Mouse (Mus musculus) hindbrain, embryonic 12.5 days (tissue): ENCODE results near the gene Prkcg. TPM values are rescaled to one million over a fixed set of nuclear protein-coding genes. Genes with fewer than 3 reads are reported as not detected.

Experiments
- ATAC-seq: fragments of 200-750 bp; cut with Nextera tagmentation; 2 replicates; pipeline ENCODE4 v1.8.0; 2017; ENCODE audit warnings: moderate TSS enrichment; ENCODE audit not compliant: low FRiP score
- H3K27ac ChIP-seq: fragments of 300-500 bp; sonication (generic); 2 replicates; pipeline ENCODE4 v1.5.1; 2016; ENCODE audit warnings: mild to moderate bottlenecking
- H3K27me3 ChIP-seq: fragments of 300-500 bp; sonication (generic); 2 replicates; pipeline ENCODE4 v1.6.1; 2016; ENCODE audit warnings: mild to moderate bottlenecking
- H3K36me3 ChIP-seq: fragments of 300-500 bp; sonication (generic); 2 replicates; pipeline ENCODE4 v1.6.1; 2016; ENCODE audit warnings: mild to moderate bottlenecking
- H3K4me1 ChIP-seq: fragments of 300-500 bp; sonication (generic); 2 replicates; pipeline ENCODE4 v1.6.1; 2016
- H3K4me2 ChIP-seq: fragments of 300-500 bp; sonication (generic); replicated peaks from 2 replicates; pipeline ENCODE4 v1.6.1; 2016; ENCODE audit warnings: mild to moderate bottlenecking
- H3K4me3 ChIP-seq: fragments of 300-500 bp; sonication (generic); 2 replicates; pipeline ENCODE4 v1.5.1; 2016; ENCODE audit warnings: mild to moderate bottlenecking
- H3K9ac ChIP-seq: fragments of 300-500 bp; sonication (generic); 2 replicates; pipeline ENCODE4 v1.6.1; 2016; ENCODE audit warnings: mild to moderate bottlenecking, moderate library complexity
- H3K9me3 ChIP-seq: fragments of 300-500 bp; sonication (generic); replicated peaks from 2 replicates; pipeline ENCODE4 v1.6.1; 2016; ENCODE audit warnings: mild to moderate bottlenecking
- WGBS: fragments of 180-500 bp; shearing (Covaris S2); methylation state at CpG from one replicate; pipeline ENCODE4 v1.1.7; 2016; 5-methylcytosine and 5-hydroxymethylcytosine counted together
- polyA plus RNA-seq: library from polyadenylated mRNA; unstranded; fragments of >200 nt; fragmentation: Nextera tagmentation; extraction: Ambion mirVana; gene quantifications from 2 replicates; pipeline ENCODE4 v1.2.1, GENCODE M21; 2016

Gene Prkcg
- polyA plus RNA-seq, 1 experiment from 2014 or later: 0.39 TPM

DNA sequence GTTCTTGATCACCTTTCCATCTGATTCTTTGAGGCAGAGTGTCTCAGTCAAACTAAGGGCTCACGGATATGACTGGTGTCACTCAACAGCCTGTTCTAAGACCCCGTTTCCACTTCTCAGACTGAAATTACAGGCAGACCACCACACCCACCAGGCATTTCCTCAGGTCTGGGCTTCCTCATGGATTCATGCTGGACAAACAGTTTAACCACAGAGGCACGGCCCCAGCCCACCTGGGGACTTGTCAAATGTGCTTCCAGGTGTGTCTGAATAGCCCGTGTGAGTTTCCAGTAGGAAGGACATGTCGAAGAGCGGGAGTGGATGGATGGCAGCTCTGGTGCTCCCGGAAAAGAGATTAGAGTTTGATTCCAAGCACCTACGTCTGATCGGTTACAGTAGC is 60.8 kb downstream of the Prkcg start:
- 91% methylated on average over 9 of the region's 9 CpGs for WGBS
- Histone ChIP-seq H3K4me2 (no peak overlapping the region), H3K27me3 (no peaks in the 10 kb centered on the region), H3K4me1 (no peaks in the 10 kb centered on the region), H3K9me3 (no peaks in the 10 kb centered on the region), H3K4me3 (no peak overlapping the region), H3K27ac (no peak overlapping the region), H3K36me3 (peaks cover 72% of the 10 kb centered on the region), H3K9ac (no peak overlapping the region)
- no peak for ATAC-seq

DNA sequence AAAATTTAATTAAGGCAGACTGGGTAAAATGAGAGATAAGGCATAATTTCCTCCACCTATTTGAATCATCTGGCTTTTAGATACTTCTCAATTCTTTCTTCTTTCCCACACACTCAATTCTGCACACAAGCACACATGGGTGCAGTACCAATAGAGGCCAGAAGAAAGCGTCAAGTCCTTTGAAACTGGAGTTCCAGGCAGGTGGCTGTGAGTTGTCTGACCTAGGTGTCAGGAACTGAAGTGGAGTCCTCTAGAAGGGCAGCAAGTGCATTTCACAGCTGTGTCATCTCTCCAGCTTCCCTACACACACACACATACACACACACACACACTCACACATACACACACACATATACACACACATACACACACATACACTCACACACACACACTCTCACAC is 62.6 kb downstream of the Prkcg start:
- no peak overlapping the region for H3K4me3 ChIP-seq
- no peaks in the 10 kb centered on the region for H3K9me3 ChIP-seq
- no peak overlapping the region for H3K27ac ChIP-seq
- H3K27me3 ChIP-seq: no peaks in the 10 kb centered on the region
- no peak overlapping the region for H3K4me2 ChIP-seq
- no peak for ATAC-seq
- H3K4me1 ChIP-seq: no peaks in the 10 kb centered on the region
- H3K9ac ChIP-seq: no peak overlapping the region
- WGBS: 92% methylated on average over 1 of the region's 1 CpGs
- H3K36me3 ChIP-seq: peaks cover 69% of the 10 kb centered on the region

GRCm38 (mm10) chr7:3354850-3355249 is 65.9 kb downstream of the Prkcg start:
- H3K36me3 ChIP-seq: peaks cover 59% of the 10 kb centered on the region

GRCm38 (mm10) chr7:3360678-3361077 is 71.7 kb downstream of the Prkcg start:
- H3K4me1 ChIP-seq: no peaks in the 10 kb centered on the region
- no peak overlapping the region for H3K27ac ChIP-seq
- peaks cover 53% of the 10 kb centered on the region for H3K36me3 ChIP-seq
- H3K4me2 ChIP-seq: no peak overlapping the region
- H3K9ac ChIP-seq: no peak overlapping the region
- no peaks in the 10 kb centered on the region for H3K9me3 ChIP-seq
- no peak overlapping the region for H3K4me3 ChIP-seq
- 89% methylated on average over 1 of the region's 1 CpGs for WGBS
- ATAC-seq: no peak
- peaks cover 8% of the 10 kb centered on the region for H3K27me3 ChIP-seq

More at GRCm38 (mm10) chr7:3354850-3355249, 65.9 kb downstream of the Prkcg start:
- Histone ChIP-seq H3K27me3 (no peaks in the 10 kb centered on the region), H3K9me3 (no peaks in the 10 kb centered on the region), H3K4me1 (no peaks in the 10 kb centered on the region), H3K4me2 (no peak overlapping the region), H3K9ac (no peak overlapping the region), H3K27ac (no peak overlapping the region), H3K4me3 (no peak overlapping the region)
- no peak for ATAC-seq
- 90% methylated on average over 6 of the region's 6 CpGs for WGBS

DNA sequence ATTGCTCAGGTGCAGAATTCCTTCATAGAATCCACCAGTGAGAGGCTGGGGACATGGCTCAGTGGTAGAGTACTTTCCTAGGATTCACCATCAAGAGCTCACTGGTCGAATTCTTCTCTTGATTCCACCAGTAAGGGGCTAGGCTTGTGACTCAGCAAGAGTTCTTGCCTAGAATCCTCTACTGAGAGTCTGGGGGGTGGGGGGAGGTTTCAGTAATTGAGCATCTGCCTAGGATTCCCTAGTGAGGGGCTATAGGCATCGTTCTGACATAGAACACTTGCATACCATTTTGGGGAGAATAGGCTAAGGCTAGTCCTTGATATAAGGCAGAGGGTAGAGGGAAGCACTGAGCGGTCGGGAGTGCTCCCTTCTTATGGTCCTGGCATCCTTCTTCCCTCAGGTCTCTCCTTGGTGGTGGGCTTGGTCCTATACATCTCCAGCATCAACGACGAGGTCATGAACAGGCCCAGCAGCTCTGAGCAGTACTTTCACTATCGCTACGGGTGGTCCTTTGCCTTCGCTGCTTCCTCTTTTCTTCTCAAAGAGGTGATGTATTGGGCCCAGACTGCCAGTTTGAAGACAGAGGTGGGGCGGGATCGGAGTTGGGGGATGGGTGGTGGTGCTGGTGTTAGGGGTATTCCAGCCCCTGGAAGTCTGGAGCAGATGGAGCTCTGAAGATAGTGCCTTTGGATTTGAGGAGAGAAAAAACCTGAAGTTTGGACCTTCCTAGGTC is 76.7 kb downstream of the Prkcg start:
- Histone ChIP-seq H3K27me3 (peaks cover 29% of the 10 kb centered on the region), H3K27ac (no peak overlapping the region), H3K4me3 (no peak overlapping the region), H3K36me3 (peaks cover 31% of the 10 kb centered on the region), H3K4me2 (no peak overlapping the region), H3K9ac (no peak overlapping the region), H3K9me3 (no peaks in the 10 kb centered on the region), H3K4me1 (peaks cover 6% of the 10 kb centered on the region)
- WGBS: 39% methylated on average over 11 of the region's 11 CpGs
- ATAC-seq: no peak

GRCm38 (mm10) chr7:3366705-3367516 is 77.9 kb downstream of the Prkcg start:
- WGBS: 14% methylated on average over 42 of the region's 42 CpGs
- Histone ChIP-seq H3K4me1 (peaks cover 6% of the 10 kb centered on the region), H3K4me2 (peak overlapping the region; percentile 14; the same call in 1 of the 2 replicates), H3K27ac (no peak overlapping the region), H3K4me3 (no peak overlapping the region), H3K9ac (no peak overlapping the region), H3K27me3 (peaks cover 29% of the 10 kb centered on the region), H3K9me3 (no peaks in the 10 kb centered on the region), H3K36me3 (peaks cover 26% of the 10 kb centered on the region)
- peak; percentile 35; the same call in 1 of the 2 replicates for ATAC-seq

DNA sequence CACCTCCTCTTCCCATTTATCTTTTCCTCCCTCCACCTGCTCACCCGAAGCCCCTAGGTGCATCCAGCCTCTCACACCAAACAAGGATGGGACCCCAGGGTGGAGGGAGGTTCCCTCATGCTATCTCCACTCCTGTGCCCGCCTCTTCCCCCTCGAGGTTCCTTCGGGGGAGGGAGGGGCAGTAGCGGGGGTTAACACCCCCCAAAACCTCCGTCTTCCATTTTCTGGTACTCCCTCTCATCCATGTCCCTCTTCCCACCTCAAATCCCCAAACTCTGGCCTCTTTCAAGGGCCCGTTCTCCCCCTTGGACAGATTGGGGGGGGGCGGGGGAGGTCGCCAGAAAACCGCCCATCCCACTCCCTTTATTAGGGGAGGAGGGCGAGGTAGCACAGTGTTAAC is 78.6 kb downstream of the Prkcg start:
- ATAC-seq: peak; percentile 34; the same call in 1 of the 2 replicates

DNA sequence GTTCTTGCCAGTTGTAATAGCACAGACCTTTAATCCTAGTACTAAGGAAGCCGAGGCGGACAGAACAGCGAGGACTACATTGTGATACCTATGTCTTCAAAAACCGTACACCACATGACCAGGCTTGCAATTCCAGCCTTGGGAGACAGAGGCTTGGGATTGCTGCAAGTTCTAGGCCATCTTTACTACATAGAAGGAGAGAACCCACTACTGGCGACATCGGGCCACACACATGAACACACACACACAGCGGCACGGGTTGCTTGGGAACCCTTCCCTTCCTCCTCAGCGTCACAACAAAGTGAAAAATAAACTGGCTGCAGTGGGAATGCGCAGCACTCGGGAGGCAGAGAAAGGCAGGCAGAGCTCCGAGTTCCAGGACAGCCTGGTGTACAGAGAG is 79.3 kb downstream of the Prkcg start:
- 30% methylated on average over 12 of the region's 12 CpGs for WGBS
- H3K9ac ChIP-seq: no peak overlapping the region
- peaks cover 6% of the 10 kb centered on the region for H3K4me1 ChIP-seq
- H3K4me2 ChIP-seq: no peak overlapping the region
- peaks cover 29% of the 10 kb centered on the region for H3K27me3 ChIP-seq
- ATAC-seq: peak; percentile 38; the same call in 1 of the 2 replicates
- no peaks in the 10 kb centered on the region for H3K9me3 ChIP-seq
- no peak overlapping the region for H3K27ac ChIP-seq
- no peak overlapping the region for H3K4me3 ChIP-seq
- peaks cover 23% of the 10 kb centered on the region for H3K36me3 ChIP-seq

More for the DNA sequence above, 78.6 kb downstream of the Prkcg start:
- Histone ChIP-seq H3K4me2 (peak overlapping the region; percentile 14), H3K4me1 (peaks cover 6% of the 10 kb centered on the region), H3K27ac (no peak overlapping the region), H3K9me3 (no peaks in the 10 kb centered on the region), H3K9ac (0 out of 2 replicates have a peak overlapping the region, but pooled peaks have one; percentile 6), H3K27me3 (peaks cover 29% of the 10 kb centered on the region), H3K4me3 (no peak overlapping the region), H3K36me3 (peaks cover 23% of the 10 kb centered on the region)
- 11% methylated on average over 11 of the region's 11 CpGs for WGBS

- Histone ChIP-seq H3K4me2 (no peak overlapping the region), H3K27me3 (peaks cover 29% of the 10 kb centered on the region), H3K4me3 (no peak overlapping the region), H3K9ac (no peak overlapping the region), H3K9me3 (no peaks in the 10 kb centered on the region), H3K27ac (no peak overlapping the region), H3K4me1 (peaks cover 6% of the 10 kb centered on the region), H3K36me3 (peaks cover 21% of the 10 kb centered on the region)
- 80% methylated on average over 6 of the region's 6 CpGs for WGBS
- ATAC-seq: no peak
Observed at GRCm38 (mm10) chr7:3369189-3369588, 80.2 kb downstream of the Prkcg start.

DNA sequence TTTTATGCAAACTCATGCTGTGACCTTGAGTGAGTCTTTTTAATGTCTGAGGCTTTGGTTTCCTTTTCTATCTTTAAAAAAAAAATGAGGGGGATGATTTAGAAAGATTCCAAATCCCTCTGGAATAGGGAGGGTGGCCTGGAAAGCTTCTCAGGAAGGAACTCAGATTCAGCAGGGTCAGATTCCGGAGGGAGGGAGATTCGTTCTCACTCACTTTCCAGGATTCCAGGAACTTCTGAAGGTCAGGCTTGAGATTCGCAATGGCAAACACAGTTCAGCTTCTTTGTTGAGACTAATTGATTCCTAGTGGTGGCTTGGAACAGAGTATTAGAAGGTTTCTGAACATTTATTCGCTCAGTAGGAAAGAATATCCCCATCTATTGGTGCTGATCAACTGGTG is 81.4 kb downstream of the Prkcg start:
- Histone ChIP-seq H3K9ac (no peak overlapping the region), H3K9me3 (no peaks in the 10 kb centered on the region), H3K36me3 (peaks cover 10% of the 10 kb centered on the region), H3K4me1 (peaks cover 6% of the 10 kb centered on the region), H3K4me3 (no peak overlapping the region), H3K27ac (no peak overlapping the region), H3K27me3 (peaks cover 24% of the 10 kb centered on the region), H3K4me2 (no peak overlapping the region)
- WGBS: 59% methylated on average over 4 of the region's 4 CpGs
- ATAC-seq: no peak

DNA sequence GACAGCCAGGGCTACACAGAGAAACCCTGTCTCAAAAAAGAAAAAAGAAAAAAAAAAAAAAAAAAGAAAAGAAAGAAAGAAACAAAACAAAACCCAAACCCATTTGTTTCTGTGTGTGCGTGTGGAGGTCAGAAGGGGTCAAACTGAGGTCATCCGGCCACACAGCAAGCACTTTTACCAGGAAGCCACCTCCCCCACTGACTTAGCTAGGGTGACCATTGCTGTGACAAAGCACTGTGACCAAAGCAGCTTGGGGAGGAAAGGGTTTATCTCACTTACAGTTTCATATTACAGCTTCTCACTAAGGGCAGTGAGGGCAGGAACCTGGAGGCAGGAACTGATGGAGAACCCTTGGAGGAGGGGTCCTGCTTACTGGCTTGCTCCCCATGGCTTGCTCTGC is 83.4 kb downstream of the Prkcg start:
- peaks cover 7% of the 10 kb centered on the region; the same call in 1 of the 2 replicates for H3K27me3 ChIP-seq
- H3K9me3 ChIP-seq: no peaks in the 10 kb centered on the region
- H3K27ac ChIP-seq: no peak overlapping the region
- H3K4me3 ChIP-seq: no peak overlapping the region
- no peak overlapping the region for H3K4me2 ChIP-seq
- no peaks in the 10 kb centered on the region for H3K36me3 ChIP-seq
- WGBS: 50% methylated on average over 2 of the region's 2 CpGs
- no peak overlapping the region for H3K9ac ChIP-seq
- ATAC-seq: no peak
- H3K4me1 ChIP-seq: peaks cover 6% of the 10 kb centered on the region

- Histone ChIP-seq H3K27ac (no peak overlapping the region), H3K9me3 (no peaks in the 10 kb centered on the region), H3K27me3 (no peaks in the 10 kb centered on the region), H3K36me3 (no peaks in the 10 kb centered on the region), H3K9ac (no peak overlapping the region), H3K4me2 (no peak overlapping the region), H3K4me3 (no peak overlapping the region), H3K4me1 (no peaks in the 10 kb centered on the region)
- 89% methylated on average over 8 of the region's 8 CpGs for WGBS
- no peak for ATAC-seq
Observed at GRCm38 (mm10) chr7:3373754-3374153, 84.8 kb downstream of the Prkcg start.
